Mouse (Mus musculus) heart, embryonic 11.5 days (tissue): ENCODE measurements at regions not wholly inside any gene's neighbourhood (a gene's known extent, or its start where the extent isn't known, plus 50 kb on each side); places are given as distances from the start of the nearest gene placed in this dataset.

Source experiments
- ATAC-seq: fragments of 200-750 bp; cut with Nextera tagmentation; replicated peaks from 2 replicates; pipeline ENCODE4 v1.8.0; 2017; ENCODE audit warnings: moderate library complexity; ENCODE audit not compliant: insufficient number of reproducible peaks, low FRiP score, low TSS enrichment
- H3K27ac ChIP-seq: fragments of 300-500 bp; sonication (generic); 2 replicates; pipeline ENCODE4 v1.5.1; 2014; ENCODE audit warnings: mild to moderate bottlenecking, low read depth, low read length
- H3K27me3 ChIP-seq: fragments of 300-500 bp; sonication (generic); 2 replicates; pipeline ENCODE4 v1.6.1; 2014; ENCODE audit warnings: mild to moderate bottlenecking, low read length, mixed read lengths; ENCODE audit not compliant: control insufficient read depth, insufficient read depth
- H3K36me3 ChIP-seq: fragments of 300-500 bp; sonication (generic); 2 replicates; pipeline ENCODE4 v1.6.1; 2014; ENCODE audit warnings: mild to moderate bottlenecking, low read length, moderate library complexity, mixed read lengths; ENCODE audit not compliant: control insufficient read depth, insufficient read depth
- H3K4me1 ChIP-seq: fragments of 300-500 bp; sonication (generic); 2 replicates; pipeline ENCODE4 v1.6.1; 2014; ENCODE audit warnings: low read length; ENCODE audit not compliant: control insufficient read depth, insufficient read depth
- H3K4me2 ChIP-seq: fragments of 300-500 bp; sonication (generic); 2 replicates; pipeline ENCODE4 v1.6.1; 2014; ENCODE audit warnings: mild to moderate bottlenecking, moderate library complexity
- H3K4me3 ChIP-seq: fragments of 300-500 bp; sonication (generic); 2 replicates; pipeline ENCODE4 v1.5.1; 2014; ENCODE audit warnings: low read depth, low read length
- H3K9ac ChIP-seq: fragments of 300-500 bp; sonication (generic); 2 replicates; pipeline ENCODE4 v1.6.1; 2014; ENCODE audit warnings: mild to moderate bottlenecking, low read depth, low read length, moderate library complexity
- H3K9me3 ChIP-seq: fragments of 300-500 bp; sonication (generic); replicated peaks from 2 replicates; pipeline ENCODE4 v1.6.1; 2016; ENCODE audit warnings: low read length; ENCODE audit not compliant: control insufficient read depth
- WGBS: fragments of 180-500 bp; shearing (Covaris S2); extraction: QIAGEN DNeasy Blood & Tissue Kit; methylation state at CpG from one replicate; pipeline ENCODE4 v1.1.7; 2014; ENCODE audit not compliant: insufficient replicate concordance; 5-methylcytosine and 5-hydroxymethylcytosine counted together

DNA sequence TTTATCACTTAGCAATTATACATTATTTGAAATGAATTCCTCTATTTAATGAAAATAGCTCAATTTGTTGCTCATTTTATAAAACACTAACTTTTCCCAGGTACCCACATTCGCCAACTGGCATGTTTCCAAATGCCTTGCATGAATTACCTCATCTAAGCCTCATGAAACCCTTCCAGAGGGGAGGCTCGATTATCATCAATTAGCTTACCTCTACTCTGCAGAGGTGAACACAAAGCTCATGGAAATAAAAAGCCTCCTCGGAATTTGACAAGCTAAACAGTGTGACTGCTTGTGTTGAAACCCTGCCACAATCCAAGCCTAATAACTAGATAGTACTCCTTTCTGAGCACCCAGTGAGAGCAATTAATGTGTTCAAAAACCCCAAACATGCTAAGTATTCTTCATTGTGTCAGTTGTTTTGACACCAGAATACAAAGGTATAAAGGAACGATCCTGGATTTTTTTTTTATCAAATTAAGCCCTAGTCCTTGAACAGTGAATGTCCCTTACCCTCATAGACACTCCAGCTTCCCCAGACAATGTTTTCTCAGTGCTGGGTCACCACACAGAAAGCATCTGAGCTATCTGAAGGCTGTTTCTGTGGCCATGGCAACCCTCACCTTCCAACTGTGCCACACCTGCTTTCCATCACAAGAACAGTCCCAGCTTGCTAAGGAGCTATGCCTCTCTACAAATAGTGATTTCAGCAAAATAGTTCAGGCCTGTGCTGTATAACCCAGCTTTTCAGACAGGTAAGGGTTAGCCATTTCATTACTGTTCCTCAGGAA, 530.4 kb downstream of the Rapgef2 start:
- Histone ChIP-seq H3K27me3 (no peaks in the 10 kb centered on the region), H3K4me1 (no peaks in the 10 kb centered on the region), H3K36me3 (no peaks in the 10 kb centered on the region), H3K4me3 (no peak overlapping the region), H3K9me3 (no peaks in the 10 kb centered on the region), H3K27ac (no peak overlapping the region), H3K9ac (no peak overlapping the region), H3K4me2 (no peak overlapping the region)
- no peak for ATAC-seq
- WGBS: 67% methylated on average over 4 of the region's 4 CpGs

DNA sequence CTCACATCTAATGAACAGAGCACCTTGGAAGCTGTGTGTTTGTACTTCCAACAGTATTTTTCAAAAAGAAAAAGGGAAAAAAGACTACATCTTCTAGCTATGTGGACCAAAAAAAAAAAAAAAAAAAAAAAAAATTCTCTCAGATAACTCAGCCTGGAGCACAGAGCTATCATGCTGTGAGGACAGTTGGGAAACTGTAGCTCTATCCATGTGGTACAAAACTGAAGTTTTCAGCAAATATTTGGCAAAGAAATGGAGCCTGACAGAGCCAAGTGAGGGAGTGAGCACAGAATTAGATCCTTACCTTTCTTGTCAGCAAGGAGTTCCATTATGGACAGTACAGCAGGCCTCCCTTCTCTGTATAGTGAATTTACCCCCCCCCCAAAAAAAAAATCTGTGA, 550.2 kb downstream of the Rapgef2 start:
- Histone ChIP-seq H3K27me3 (no peaks in the 10 kb centered on the region), H3K9me3 (no peaks in the 10 kb centered on the region), H3K27ac (no peak overlapping the region), H3K9ac (no peak overlapping the region), H3K4me1 (no peaks in the 10 kb centered on the region), H3K36me3 (no peaks in the 10 kb centered on the region), H3K4me2 (no peak overlapping the region), H3K4me3 (no peak overlapping the region)
- no peak for ATAC-seq

DNA sequence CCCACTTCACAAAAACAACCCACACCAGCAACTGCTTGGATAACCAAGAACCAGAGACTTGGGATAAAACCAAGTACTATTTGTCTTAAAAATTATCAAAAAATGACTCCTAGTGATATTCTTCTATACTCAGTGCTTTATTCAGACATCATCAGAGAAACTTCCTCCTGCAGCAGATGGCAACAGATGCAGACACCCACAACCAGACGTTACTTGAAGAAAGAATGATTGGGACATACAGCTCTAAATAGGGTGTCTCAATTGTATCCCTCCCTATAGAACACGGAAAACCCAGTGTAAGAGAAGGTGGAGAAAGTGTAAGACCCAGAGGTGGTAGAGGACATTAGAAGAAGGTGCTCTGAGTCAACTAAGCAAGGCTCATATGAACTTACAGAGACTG, 569.6 kb downstream of the Rapgef2 start:
- 64% methylated on average over 2 of the region's 2 CpGs for WGBS
- Histone ChIP-seq H3K27ac (no peak overlapping the region), H3K4me1 (no peaks in the 10 kb centered on the region), H3K36me3 (no peaks in the 10 kb centered on the region), H3K4me2 (no peak overlapping the region), H3K4me3 (no peak overlapping the region), H3K9ac (no peak overlapping the region), H3K27me3 (no peaks in the 10 kb centered on the region), H3K9me3 (no peaks in the 10 kb centered on the region)
- no peak for ATAC-seq

DNA sequence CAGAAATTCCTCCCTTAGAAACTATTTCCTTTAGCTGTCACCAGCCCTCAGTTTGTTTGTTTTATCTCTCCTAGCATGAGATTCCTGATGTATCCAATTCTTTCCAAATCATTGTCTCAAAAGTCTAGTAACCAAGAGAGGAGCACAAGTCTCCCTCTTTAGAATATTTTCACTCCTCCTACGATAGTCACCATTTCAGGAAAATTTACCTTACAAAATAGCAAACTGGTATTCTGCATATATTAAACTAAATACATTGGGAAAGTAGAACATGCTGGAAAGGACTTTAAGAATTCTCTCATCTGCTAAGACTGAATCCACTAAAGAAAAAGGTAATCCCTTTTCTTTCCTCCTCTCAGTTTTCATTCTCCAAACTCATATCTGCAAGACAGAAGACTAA, 578.6 kb downstream of the Rapgef2 start:
- no peak overlapping the region for H3K27ac ChIP-seq
- no peak overlapping the region for H3K4me3 ChIP-seq
- WGBS: 73% methylated on average over 1 of the region's 1 CpGs
- no peak overlapping the region for H3K9ac ChIP-seq
- no peak for ATAC-seq
- H3K4me2 ChIP-seq: no peak overlapping the region
- no peaks in the 10 kb centered on the region for H3K9me3 ChIP-seq
- no peaks in the 10 kb centered on the region for H3K27me3 ChIP-seq
- H3K36me3 ChIP-seq: no peaks in the 10 kb centered on the region
- H3K4me1 ChIP-seq: no peaks in the 10 kb centered on the region

DNA sequence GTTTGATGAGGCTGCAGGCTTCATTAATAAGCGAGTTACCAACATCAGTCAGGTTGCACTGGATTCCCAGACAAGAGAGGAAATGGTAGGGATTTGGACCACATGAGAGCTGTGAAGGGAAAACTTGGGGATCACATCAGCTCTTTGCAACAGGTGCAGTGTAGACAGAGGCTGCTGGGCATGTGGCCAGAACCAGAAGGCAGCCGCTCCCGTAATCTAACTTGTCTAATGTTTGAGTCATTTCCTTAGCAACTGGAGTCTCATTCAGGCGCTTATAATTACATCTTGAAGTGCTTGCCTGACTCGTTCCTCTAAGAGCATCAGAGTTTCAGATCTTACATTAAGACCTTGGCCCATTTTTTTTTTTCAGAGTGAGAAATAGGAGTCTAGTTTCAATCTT, 587.4 kb downstream of the Rapgef2 start:
- no peak overlapping the region for H3K4me3 ChIP-seq
- H3K27ac ChIP-seq: no peak overlapping the region
- H3K4me1 ChIP-seq: no peaks in the 10 kb centered on the region
- no peak overlapping the region for H3K9ac ChIP-seq
- no peaks in the 10 kb centered on the region for H3K9me3 ChIP-seq
- ATAC-seq: no peak
- no peaks in the 10 kb centered on the region for H3K36me3 ChIP-seq
- H3K27me3 ChIP-seq: no peaks in the 10 kb centered on the region
- H3K4me2 ChIP-seq: no peak overlapping the region
- 53% methylated on average over 5 of the region's 5 CpGs for WGBS

DNA sequence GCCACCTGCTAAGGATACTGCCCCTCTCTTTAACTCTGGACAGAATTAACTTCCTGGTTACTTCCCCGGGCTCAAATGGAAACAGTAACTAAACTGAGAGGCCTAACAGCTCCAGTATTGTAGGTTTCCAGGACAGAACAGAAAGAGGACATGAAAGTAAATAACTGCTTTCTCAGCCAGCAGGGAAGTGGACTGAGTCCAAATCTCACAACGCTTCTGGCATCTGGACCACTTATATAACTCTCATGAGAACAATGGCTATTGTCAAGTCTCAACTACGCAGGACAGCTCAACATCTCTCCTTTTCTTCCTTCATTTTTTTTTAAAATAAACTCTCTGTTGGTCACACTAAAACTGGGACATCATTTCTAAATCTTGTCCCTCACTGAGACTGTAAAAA, 594.8 kb downstream of the Rapgef2 start:
- Histone ChIP-seq H3K4me2 (no peak overlapping the region), H3K4me1 (no peaks in the 10 kb centered on the region), H3K27me3 (no peaks in the 10 kb centered on the region), H3K9me3 (no peaks in the 10 kb centered on the region), H3K9ac (no peak overlapping the region), H3K27ac (no peak overlapping the region), H3K4me3 (no peak overlapping the region), H3K36me3 (no peaks in the 10 kb centered on the region)
- ATAC-seq: no peak
- 66% methylated on average over 3 of the region's 3 CpGs for WGBS

DNA sequence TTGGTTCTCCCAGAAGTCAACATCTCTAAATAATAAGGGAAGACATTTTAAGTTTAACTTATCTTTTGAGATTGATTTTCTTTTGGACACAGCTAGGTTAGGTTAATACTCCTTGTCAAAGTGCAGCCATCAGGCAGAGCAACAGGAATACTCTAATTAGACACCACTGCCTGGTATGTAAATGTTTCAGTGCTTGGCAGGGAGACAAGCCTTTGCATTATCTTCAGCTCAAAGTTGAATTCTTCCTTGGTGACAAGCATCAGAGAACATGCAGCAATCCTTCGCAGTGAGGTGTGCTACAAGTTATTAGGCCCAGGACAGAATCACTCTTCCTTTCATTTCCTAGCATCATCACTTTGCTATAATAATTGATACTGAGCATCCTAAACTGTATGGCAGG, 608.7 kb downstream of the Rapgef2 start:
- Histone ChIP-seq H3K4me3 (no peak overlapping the region), H3K36me3 (no peaks in the 10 kb centered on the region), H3K27ac (no peak overlapping the region), H3K4me1 (no peaks in the 10 kb centered on the region), H3K9ac (no peak overlapping the region), H3K9me3 (no peaks in the 10 kb centered on the region), H3K4me2 (no peak overlapping the region), H3K27me3 (no peaks in the 10 kb centered on the region)
- 84% methylated on average over 1 of the region's 1 CpGs for WGBS
- no peak for ATAC-seq

DNA sequence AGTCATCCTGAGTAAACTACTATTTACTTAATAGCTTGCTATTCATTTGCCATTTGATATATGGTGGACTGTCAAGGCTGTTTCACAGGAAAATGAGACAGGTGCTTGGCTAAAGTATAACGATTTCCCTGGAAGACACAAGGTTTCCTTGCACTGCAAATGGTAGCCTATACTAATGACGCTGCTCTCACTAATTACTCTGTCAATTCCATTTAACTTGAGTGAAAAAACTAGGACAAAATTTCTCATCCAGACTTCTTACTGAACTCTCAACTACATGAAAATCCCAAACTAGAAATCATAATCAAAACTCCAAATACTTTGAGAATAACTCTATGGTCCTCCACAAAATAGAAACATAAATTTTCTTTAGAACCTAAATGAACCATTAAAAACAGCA, 609.5 kb downstream of the Rapgef2 start:
- 79% methylated on average over 2 of the region's 2 CpGs for WGBS
- H3K36me3 ChIP-seq: no peaks in the 10 kb centered on the region
- no peak overlapping the region for H3K4me3 ChIP-seq
- H3K9me3 ChIP-seq: no peaks in the 10 kb centered on the region
- no peak overlapping the region for H3K4me2 ChIP-seq
- H3K27me3 ChIP-seq: no peaks in the 10 kb centered on the region
- no peaks in the 10 kb centered on the region for H3K4me1 ChIP-seq
- ATAC-seq: no peak
- no peak overlapping the region for H3K27ac ChIP-seq
- no peak overlapping the region for H3K9ac ChIP-seq

DNA sequence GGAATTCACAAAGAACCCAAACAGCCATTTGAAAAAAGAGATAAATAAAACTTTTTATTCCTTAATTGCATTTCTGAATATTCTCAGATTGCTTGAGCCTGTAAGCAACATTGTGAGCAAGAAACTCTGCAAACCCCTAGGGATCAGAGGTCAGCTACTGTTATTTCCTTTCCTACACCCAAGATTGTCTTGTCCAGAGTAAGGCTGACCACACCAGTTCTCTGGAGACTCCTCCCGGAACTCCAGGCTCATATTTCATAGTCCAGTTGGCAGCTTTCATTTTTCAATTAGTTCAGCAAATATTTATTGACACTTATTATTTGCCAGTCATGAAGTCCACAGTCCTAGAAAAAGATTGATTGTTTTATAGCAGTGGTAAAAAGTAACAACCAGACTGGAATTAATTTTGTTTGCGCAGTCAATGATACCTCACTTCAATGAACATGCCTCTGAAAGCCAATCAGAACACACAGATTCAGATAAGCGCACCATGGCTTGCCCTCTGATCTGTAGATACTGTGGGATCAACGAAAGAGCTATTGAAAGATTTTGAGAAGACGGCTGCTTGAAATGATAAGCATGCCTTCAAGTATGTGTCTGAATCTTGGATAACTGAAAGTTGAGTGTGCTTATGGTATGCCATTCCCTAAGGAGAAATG, 611.7 kb downstream of the Rapgef2 start:
- no peak overlapping the region for H3K9ac ChIP-seq
- no peak overlapping the region for H3K4me2 ChIP-seq
- 76% methylated on average over 5 of the region's 5 CpGs for WGBS
- ATAC-seq: no peak
- no peaks in the 10 kb centered on the region for H3K36me3 ChIP-seq
- H3K27ac ChIP-seq: no peak overlapping the region
- H3K4me3 ChIP-seq: no peak overlapping the region
- H3K9me3 ChIP-seq: no peaks in the 10 kb centered on the region
- no peaks in the 10 kb centered on the region for H3K4me1 ChIP-seq
- no peaks in the 10 kb centered on the region for H3K27me3 ChIP-seq
